Mouse (Mus musculus) midbrain, embryonic 10.5 days (tissue): ENCODE data around the gene Smg7. TPM values are rescaled to one million over a fixed set of nuclear protein-coding genes. Genes with fewer than 3 reads are reported as not detected.

Experiments
- DNase-seq: peaks from one replicate; pipeline ENCODE4 v3.0.0-alpha.2; 2017; ENCODE audit warnings: low spot score
- H3K27ac ChIP-seq: fragments of 300-500 bp; sonication (generic); replicated peaks from 2 replicates; pipeline ENCODE4 v1.5.1; 2016; ENCODE audit warnings: mild to moderate bottlenecking
- H3K27me3 ChIP-seq: fragments of 300-500 bp; sonication (generic); 2 replicates; pipeline ENCODE4 v1.6.1; 2016; ENCODE audit warnings: low read depth, mild to moderate bottlenecking; ENCODE audit not compliant: poor library complexity, severe bottlenecking
- H3K36me3 ChIP-seq: fragments of 300-500 bp; sonication (generic); 2 replicates; pipeline ENCODE4 v1.6.1; 2016; ENCODE audit warnings: mild to moderate bottlenecking, moderate library complexity
- H3K4me1 ChIP-seq: fragments of 300-500 bp; sonication (generic); 2 replicates; pipeline ENCODE4 v1.6.1; 2016
- H3K4me3 ChIP-seq: fragments of 300-500 bp; sonication (generic); 2 replicates; pipeline ENCODE4 v1.5.1; 2016; ENCODE audit warnings: mild to moderate bottlenecking, moderate library complexity
- H3K9me3 ChIP-seq: fragments of 300-500 bp; sonication (generic); replicated peaks from 2 replicates; pipeline ENCODE4 v1.6.1; 2016; ENCODE audit warnings: mild to moderate bottlenecking
- WGBS: fragments of 180-500 bp; shearing (Covaris S2); methylation state at CpG from one replicate; pipeline ENCODE4 v1.1.7; 2016; 5-methylcytosine and 5-hydroxymethylcytosine counted together
- polyA plus RNA-seq: library from polyadenylated mRNA; unstranded; fragments of >200 nt; fragmentation: Nextera tagmentation; extraction: Ambion mirVana; gene quantifications from 2 replicates; pipeline ENCODE4 v1.2.1, GENCODE M21; 2016

Gene Smg7
- 35.4 and 40.0 TPM in 2 replicates for polyA plus RNA-seq

- WGBS: under 1% methylated on average over 89 of the region's 93 CpGs
- no peaks in the 10 kb centered on the region for H3K9me3 ChIP-seq
- peak within 1 kb of the TSS; percentile 96 for H3K4me3 ChIP-seq
Observed at GRCm38 (mm10) chr1:152901765-152902664, at the start of gene Smg7. Gene Smg7, minus strand, starts transcription at chr1:152902646.

GRCm38 (mm10) chr1:152942977-152943376 is 40.5 kb upstream of the Smg7 start:
- H3K9me3 ChIP-seq: no peaks in the 10 kb centered on the region
- DNase-seq: no peak
- H3K4me3 ChIP-seq: no peak overlapping the region
- H3K4me1 ChIP-seq: no peaks in the 10 kb centered on the region
- 42% methylated on average over 4 of the region's 4 CpGs for WGBS
- H3K27ac ChIP-seq: no peak overlapping the region
- H3K36me3 ChIP-seq: no peaks in the 10 kb centered on the region
- H3K27me3 ChIP-seq: no peaks in the 10 kb centered on the region

More at GRCm38 (mm10) chr1:152901765-152902664, at the start of gene Smg7:
- peaks cover 24% of the 10 kb centered on the region for H3K36me3 ChIP-seq
- H3K27ac ChIP-seq: peak within 1 kb of the TSS; percentile 99
- peak; percentile 80 for DNase-seq
- H3K27me3 ChIP-seq: no peaks in the 10 kb centered on the region
- peaks cover 32% of the 10 kb centered on the region for H3K4me1 ChIP-seq

GRCm38 (mm10) chr1:152936365-152936764 is 33.9 kb upstream of the Smg7 start:
- Histone ChIP-seq H3K4me1 (0 out of 2 replicates have a peak, but pooled peaks cover 6% of the 10 kb centered on the region), H3K36me3 (no peaks in the 10 kb centered on the region), H3K4me3 (no peak overlapping the region), H3K27me3 (no peaks in the 10 kb centered on the region), H3K9me3 (no peaks in the 10 kb centered on the region), H3K27ac (no peak overlapping the region)
- WGBS: 84% methylated on average over 5 of the region's 5 CpGs
- no peak for DNase-seq

- no peak overlapping the region for H3K27ac ChIP-seq
- H3K27me3 ChIP-seq: no peaks in the 10 kb centered on the region
- H3K9me3 ChIP-seq: no peaks in the 10 kb centered on the region
- DNase-seq: no peak
- H3K36me3 ChIP-seq: no peaks in the 10 kb centered on the region
- H3K4me1 ChIP-seq: 0 out of 2 replicates have a peak, but pooled peaks cover 6% of the 10 kb centered on the region
- WGBS: 69% methylated on average over 6 of the region's 6 CpGs
- no peak overlapping the region for H3K4me3 ChIP-seq
Observed at GRCm38 (mm10) chr1:152935476-152935875, 33.0 kb upstream of the Smg7 start.

- Histone ChIP-seq H3K9me3 (no peaks in the 10 kb centered on the region), H3K4me1 (0 out of 2 replicates have a peak, but pooled peaks cover 6% of the 10 kb centered on the region), H3K36me3 (no peaks in the 10 kb centered on the region), H3K27ac (no peak overlapping the region), H3K4me3 (no peak overlapping the region), H3K27me3 (no peaks in the 10 kb centered on the region)
- 57% methylated on average over 11 of the region's 11 CpGs for WGBS
- DNase-seq: no peak
Observed at GRCm38 (mm10) chr1:152933962-152934361, 31.5 kb upstream of the Smg7 start.

GRCm38 (mm10) chr1:152921786-152922185 is 19.3 kb upstream of the Smg7 start:
- Histone ChIP-seq H3K4me3 (no peak overlapping the region), H3K27me3 (no peaks in the 10 kb centered on the region), H3K27ac (no peak overlapping the region), H3K9me3 (no peaks in the 10 kb centered on the region), H3K36me3 (no peaks in the 10 kb centered on the region), H3K4me1 (no peaks in the 10 kb centered on the region)
- 85% methylated on average over 3 of the region's 3 CpGs for WGBS
- DNase-seq: no peak

- Histone ChIP-seq H3K4me1 (no peaks in the 10 kb centered on the region), H3K9me3 (no peaks in the 10 kb centered on the region), H3K36me3 (no peaks in the 10 kb centered on the region), H3K4me3 (no peak overlapping the region), H3K27me3 (no peaks in the 10 kb centered on the region), H3K27ac (no peak overlapping the region)
- no peak for DNase-seq
- WGBS: 73% methylated on average over 4 of the region's 4 CpGs
Observed at GRCm38 (mm10) chr1:152917626-152918025, 15.2 kb upstream of the Smg7 start.

GRCm38 (mm10) chr1:152916936-152917335 is 14.5 kb upstream of the Smg7 start:
- no peaks in the 10 kb centered on the region for H3K36me3 ChIP-seq
- H3K27me3 ChIP-seq: no peaks in the 10 kb centered on the region
- DNase-seq: no peak
- H3K4me1 ChIP-seq: no peaks in the 10 kb centered on the region
- H3K27ac ChIP-seq: no peak overlapping the region
- WGBS: 87% methylated on average over 5 of the region's 5 CpGs
- no peak overlapping the region for H3K4me3 ChIP-seq
- H3K9me3 ChIP-seq: no peaks in the 10 kb centered on the region

- Histone ChIP-seq H3K4me1 (no peaks in the 10 kb centered on the region), H3K27me3 (no peaks in the 10 kb centered on the region), H3K27ac (no peak overlapping the region), H3K9me3 (no peaks in the 10 kb centered on the region), H3K4me3 (no peak overlapping the region), H3K36me3 (no peaks in the 10 kb centered on the region)
- DNase-seq: no peak
- 17% methylated on average over 5 of the region's 5 CpGs for WGBS
Observed at GRCm38 (mm10) chr1:152915766-152916165, 13.3 kb upstream of the Smg7 start.

- 86% methylated on average over 6 of the region's 6 CpGs for WGBS
- Histone ChIP-seq H3K4me3 (no peak overlapping the region), H3K36me3 (no peaks in the 10 kb centered on the region), H3K4me1 (no peaks in the 10 kb centered on the region), H3K27ac (no peak overlapping the region), H3K27me3 (no peaks in the 10 kb centered on the region), H3K9me3 (no peaks in the 10 kb centered on the region)
- no peak for DNase-seq
Observed at GRCm38 (mm10) chr1:152913483-152914460, 11.3 kb upstream of the Smg7 start.

GRCm38 (mm10) chr1:152904469-152904868 is 2.0 kb upstream of the Smg7 start:
- no peaks in the 10 kb centered on the region for H3K27me3 ChIP-seq
- WGBS: 2% methylated on average over 14 of the region's 14 CpGs

GRCm38 (mm10) chr1:152903591-152904135 is 1.2 kb upstream of the Smg7 start:
- Histone ChIP-seq H3K4me3 (peak overlapping the region; percentile 96), H3K36me3 (peaks cover 13% of the 10 kb centered on the region), H3K27me3 (no peaks in the 10 kb centered on the region), H3K4me1 (peaks cover 32% of the 10 kb centered on the region), H3K27ac (peak overlapping the region; percentile 99), H3K9me3 (no peaks in the 10 kb centered on the region)
- WGBS: under 1% methylated on average over 36 of the region's 36 CpGs
- no peak for DNase-seq

More at GRCm38 (mm10) chr1:152904469-152904868, 2.0 kb upstream of the Smg7 start:
- H3K27ac ChIP-seq: 0 out of 2 replicates have a peak overlapping the region, but pooled peaks have one; percentile 99
- peak overlapping the region; percentile 96 for H3K4me3 ChIP-seq
- peaks cover 5% of the 10 kb centered on the region for H3K36me3 ChIP-seq
- H3K4me1 ChIP-seq: peaks cover 32% of the 10 kb centered on the region
- DNase-seq: peak; percentile 80
- H3K9me3 ChIP-seq: no peaks in the 10 kb centered on the region
